Mouse (Mus musculus) hindbrain, embryonic 14.5 days (tissue): ENCODE data around the gene Stx7. TPM values are rescaled to one million over a fixed set of nuclear protein-coding genes. Genes with fewer than 3 reads are reported as not detected.

Source experiments
- ATAC-seq: fragments of 200-750 bp; cut with Nextera tagmentation; 2 replicates; pipeline ENCODE4 v1.8.0; 2017; ENCODE audit warnings: moderate number of reproducible peaks, mild to moderate bottlenecking, moderate TSS enrichment, moderate library complexity; ENCODE audit not compliant: low FRiP score
- DNase-seq: peaks from one replicate; pipeline ENCODE4 v3.0.0-alpha.2; 2015; ENCODE audit warnings: low spot score
- H3K27ac ChIP-seq: fragments of 300-500 bp; sonication (generic); 2 replicates; pipeline ENCODE4 v1.5.1; 2014; ENCODE audit warnings: mild to moderate bottlenecking, moderate library complexity
- H3K27me3 ChIP-seq: fragments of 300-500 bp; sonication (generic); 2 replicates; pipeline ENCODE4 v1.6.1; 2014; ENCODE audit warnings: mild to moderate bottlenecking, low read length, mixed read lengths; ENCODE audit not compliant: control insufficient read depth, insufficient read depth
- H3K36me3 ChIP-seq: fragments of 300-500 bp; sonication (generic); replicated peaks from 2 replicates; pipeline ENCODE4 v1.6.1; 2014; ENCODE audit not compliant: control insufficient read depth, insufficient read depth
- H3K4me1 ChIP-seq: fragments of 300-500 bp; sonication (generic); replicated peaks from 2 replicates; pipeline ENCODE4 v1.6.1; 2014; ENCODE audit warnings: antibody characterized with exemption, low read length, mixed read lengths; ENCODE audit not compliant: control insufficient read depth, insufficient read depth
- H3K4me2 ChIP-seq: fragments of 300-500 bp; sonication (generic); replicated peaks from 2 replicates; pipeline ENCODE4 v1.6.1; 2014; ENCODE audit warnings: mild to moderate bottlenecking, moderate library complexity
- H3K4me3 ChIP-seq: fragments of 300-500 bp; sonication (generic); replicated peaks from 2 replicates; pipeline ENCODE4 v1.5.1; 2014; ENCODE audit warnings: mild to moderate bottlenecking, low read length
- H3K9ac ChIP-seq: fragments of 300-500 bp; sonication (generic); 2 replicates; pipeline ENCODE4 v1.6.1; 2014
- H3K9me3 ChIP-seq: fragments of 300-500 bp; sonication (generic); 2 replicates; pipeline ENCODE4 v1.6.1; 2016; ENCODE audit warnings: low read length; ENCODE audit not compliant: control insufficient read depth
- WGBS: fragments of 180-500 bp; shearing (Covaris S2); extraction: QIAGEN DNeasy Blood & Tissue Kit; methylation state at CpG from one replicate; pipeline ENCODE4 v1.1.7; 2014; 5-methylcytosine and 5-hydroxymethylcytosine counted together
- polyA plus RNA-seq: library from polyadenylated mRNA; unstranded; fragments of >200 nt; fragmentation: Nextera tagmentation; extraction: Ambion mirVana; gene quantifications from 2 replicates; pipeline ENCODE4 v1.2.1, GENCODE M21; 2014

Gene Stx7
- polyA plus RNA-seq, 1 experiment from 2014 or later, result 355 TPM

GRCm38 (mm10) chr10:24200099-24200498, 51.0 kb downstream of the Stx7 start:
- no peaks in the 10 kb centered on the region for H3K36me3 ChIP-seq

GRCm38 (mm10) chr10:24210075-24210474, 61.0 kb downstream of the Stx7 start:
- H3K27me3 ChIP-seq, result no peaks in the 10 kb centered on the region

More at GRCm38 (mm10) chr10:24200099-24200498, 51.0 kb downstream of the Stx7 start:
- no peaks in the 10 kb centered on the region for H3K4me1 ChIP-seq
- H3K9me3 ChIP-seq, result no peaks in the 10 kb centered on the region
- H3K27ac ChIP-seq, result no peak overlapping the region
- DNase-seq (no peak), ATAC-seq (no peak)
- no peaks in the 10 kb centered on the region for H3K27me3 ChIP-seq
- WGBS, result 46% methylated on average over 3 of the region's 3 CpGs
- H3K4me2 ChIP-seq, result no peak overlapping the region
- H3K9ac ChIP-seq, result no peak overlapping the region
- no peak overlapping the region for H3K4me3 ChIP-seq

GRCm38 (mm10) chr10:24213297-24213696, 64.2 kb downstream of the Stx7 start:
- Histone ChIP-seq H3K4me3 (no peak overlapping the region), H3K27ac (no peak overlapping the region), H3K4me1 (no peaks in the 10 kb centered on the region), H3K9me3 (no peaks in the 10 kb centered on the region), H3K4me2 (no peak overlapping the region), H3K27me3 (no peaks in the 10 kb centered on the region), H3K36me3 (no peaks in the 10 kb centered on the region), H3K9ac (no peak overlapping the region)
- no peak for DNase-seq
- WGBS, result 53% methylated on average over 5 of the region's 5 CpGs
- no peak for ATAC-seq

More at GRCm38 (mm10) chr10:24210075-24210474, 61.0 kb downstream of the Stx7 start:
- 90% methylated on average over 6 of the region's 6 CpGs for WGBS
- H3K4me1 ChIP-seq, result no peaks in the 10 kb centered on the region
- no peaks in the 10 kb centered on the region for H3K9me3 ChIP-seq
- DNase-seq (no peak), ATAC-seq (no peak)
- H3K4me3 ChIP-seq, result no peak overlapping the region
- H3K9ac ChIP-seq, result no peak overlapping the region
- no peak overlapping the region for H3K27ac ChIP-seq
- no peaks in the 10 kb centered on the region for H3K36me3 ChIP-seq
- H3K4me2 ChIP-seq, result no peak overlapping the region

GRCm38 (mm10) chr10:24217558-24218268, 68.6 kb downstream of the Stx7 start:
- Histone ChIP-seq H3K4me3 (no peak overlapping the region), H3K27me3 (peaks cover 12% of the 10 kb centered on the region), H3K36me3 (no peaks in the 10 kb centered on the region), H3K9ac (no peak overlapping the region), H3K4me2 (no peak overlapping the region), H3K4me1 (no peaks in the 10 kb centered on the region), H3K27ac (no peak overlapping the region), H3K9me3 (no peaks in the 10 kb centered on the region)
- ATAC-seq (no peak), DNase-seq (no peak)
- 46% methylated on average over 6 of the region's 6 CpGs for WGBS

GRCm38 (mm10) chr10:24220931-24221330, 71.8 kb downstream of the Stx7 start:
- Histone ChIP-seq H3K9ac (no peak overlapping the region), H3K4me3 (no peak overlapping the region), H3K9me3 (no peaks in the 10 kb centered on the region), H3K27ac (no peak overlapping the region), H3K36me3 (no peaks in the 10 kb centered on the region), H3K27me3 (peaks cover 38% of the 10 kb centered on the region), H3K4me2 (no peak overlapping the region), H3K4me1 (peaks cover 8% of the 10 kb centered on the region)
- 83% methylated on average over 5 of the region's 5 CpGs for WGBS
- DNase-seq (no peak), ATAC-seq (no peak)

- H3K36me3 ChIP-seq, result no peaks in the 10 kb centered on the region
- DNase-seq (no peak), ATAC-seq (no peak)
- peaks cover 8% of the 10 kb centered on the region for H3K4me1 ChIP-seq
- peak overlapping the region; percentile 94 for H3K4me2 ChIP-seq
- H3K4me3 ChIP-seq, result peak overlapping the region; percentile 48
- 15% methylated on average over 6 of the region's 6 CpGs for WGBS
- H3K27me3 ChIP-seq, result peaks cover 38% of the 10 kb centered on the region
- H3K9me3 ChIP-seq, result no peaks in the 10 kb centered on the region
- H3K9ac ChIP-seq, result no peak overlapping the region
- no peak overlapping the region for H3K27ac ChIP-seq
Measured at GRCm38 (mm10) chr10:24222911-24223310, 73.8 kb downstream of the Stx7 start.

- DNase-seq, result no peak
- H3K4me2 ChIP-seq, result peak within 1 kb of the TSS; percentile 94
- peak; percentile 61 for ATAC-seq
- WGBS, result under 1% methylated on average over 52 of the region's 56 CpGs
- H3K27ac ChIP-seq, result no peak within 1 kb of the TSS
- H3K27me3 ChIP-seq, result peaks cover 38% of the 10 kb centered on the region
- peak within 1 kb of the TSS; percentile 48 for H3K4me3 ChIP-seq
- no peaks in the 10 kb centered on the region for H3K9me3 ChIP-seq
- H3K4me1 ChIP-seq, result peaks cover 8% of the 10 kb centered on the region
- H3K36me3 ChIP-seq, result no peaks in the 10 kb centered on the region
- peak within 1 kb of the TSS; percentile 51 for H3K9ac ChIP-seq
Measured at GRCm38 (mm10) chr10:24223449-24224143, 74.5 kb downstream of the Stx7 start, which contains the start of gene Moxd1. Gene Moxd1 (plus strand): TSS chr10:24223517.

- Histone ChIP-seq H3K9me3 (no peaks in the 10 kb centered on the region), H3K27me3 (peaks cover 38% of the 10 kb centered on the region), H3K4me1 (peaks cover 8% of the 10 kb centered on the region), H3K36me3 (no peaks in the 10 kb centered on the region), H3K4me3 (no peak overlapping the region), H3K4me2 (peak overlapping the region; percentile 94; the same call in 1 of the 2 replicates), H3K27ac (no peak overlapping the region), H3K9ac (no peak overlapping the region)
- ATAC-seq, result no peak
- WGBS, result 27% methylated on average over 8 of the region's 8 CpGs
- DNase-seq, result no peak
Measured at GRCm38 (mm10) chr10:24224591-24224990, 75.5 kb downstream of the Stx7 start.

- Histone ChIP-seq H3K4me1 (peaks cover 2% of the 10 kb centered on the region; the same call in 1 of the 2 replicates), H3K27ac (no peak overlapping the region), H3K36me3 (no peaks in the 10 kb centered on the region), H3K4me2 (no peak overlapping the region), H3K4me3 (no peak overlapping the region), H3K9ac (no peak overlapping the region), H3K27me3 (peaks cover 18% of the 10 kb centered on the region), H3K9me3 (no peaks in the 10 kb centered on the region)
- DNase-seq (no peak), ATAC-seq (no peak; the same call in 1 of the 2 replicates)
- 32% methylated on average over 12 of the region's 12 CpGs for WGBS
Measured at GRCm38 (mm10) chr10:24228318-24229183, 79.4 kb downstream of the Stx7 start.
